Mouse (Mus musculus) lung, embryonic 15.5 days (tissue): ENCODE measurements around the gene Kif16b. TPM values are rescaled to one million over a fixed set of nuclear protein-coding genes. Genes with fewer than 3 reads are reported as not detected.
"Not testable (repeated sequence)": the region's sequence is repeated elsewhere in the genome, so short reads cannot be mapped to it uniquely, and the experiment has no call there.

ENCODE experiments used
- ATAC-seq: fragments of 200-750 bp; cut with Nextera tagmentation; 2 replicates; pipeline ENCODE4 v1.8.0; 2017; ENCODE audit warnings: moderate number of reproducible peaks, borderline replicate concordance; ENCODE audit not compliant: low FRiP score, low TSS enrichment; ENCODE audit errors: extremely low read depth
- H3K27ac ChIP-seq: fragments of 300-500 bp; sonication (generic); 2 replicates; pipeline ENCODE4 v1.5.1; 2015; ENCODE audit warnings: moderate library complexity, mild to moderate bottlenecking, inconsistent platforms
- H3K27me3 ChIP-seq: fragments of 300-500 bp; sonication (generic); 2 replicates; pipeline ENCODE4 v1.6.1; 2015; ENCODE audit warnings: inconsistent platforms
- H3K36me3 ChIP-seq: fragments of 300-500 bp; sonication (generic); 2 replicates; pipeline ENCODE4 v1.6.1; 2015; ENCODE audit warnings: inconsistent platforms
- H3K4me1 ChIP-seq: fragments of 300-500 bp; sonication (generic); 2 replicates; pipeline ENCODE4 v1.6.1; 2015; ENCODE audit warnings: inconsistent platforms
- H3K4me2 ChIP-seq: fragments of 300-500 bp; sonication (generic); 2 replicates; pipeline ENCODE4 v1.6.1; 2015; ENCODE audit warnings: inconsistent platforms, mild to moderate bottlenecking, moderate library complexity
- H3K4me3 ChIP-seq: fragments of 300-500 bp; sonication (generic); 2 replicates; pipeline ENCODE4 v1.5.1; 2015; ENCODE audit warnings: mild to moderate bottlenecking, inconsistent platforms
- H3K9ac ChIP-seq: fragments of 300-500 bp; sonication (generic); 2 replicates; pipeline ENCODE4 v1.6.1; 2015; ENCODE audit warnings: inconsistent platforms
- H3K9me3 ChIP-seq: fragments of 300-500 bp; sonication (generic); 2 replicates; pipeline ENCODE4 v1.6.1; 2016; ENCODE audit warnings: inconsistent platforms
- whole genome bisulfite sequencing: fragments of 180-500 bp; shearing (Covaris S2); methylation state at CpG from one replicate; pipeline ENCODE4 v1.1.7; 2015; 5-methylcytosine and 5-hydroxymethylcytosine counted together
- polyA plus RNA-seq: library from polyadenylated mRNA; unstranded; fragments of >200 nt; fragmentation: Nextera tagmentation; extraction: Ambion mirVana; gene quantifications from 2 replicates; pipeline ENCODE4 v1.2.1, GENCODE M21; 2015

The Kif16b gene
- polyA plus RNA-seq, 1 experiment from 2014 or later = 10.3 TPM

DNA sequence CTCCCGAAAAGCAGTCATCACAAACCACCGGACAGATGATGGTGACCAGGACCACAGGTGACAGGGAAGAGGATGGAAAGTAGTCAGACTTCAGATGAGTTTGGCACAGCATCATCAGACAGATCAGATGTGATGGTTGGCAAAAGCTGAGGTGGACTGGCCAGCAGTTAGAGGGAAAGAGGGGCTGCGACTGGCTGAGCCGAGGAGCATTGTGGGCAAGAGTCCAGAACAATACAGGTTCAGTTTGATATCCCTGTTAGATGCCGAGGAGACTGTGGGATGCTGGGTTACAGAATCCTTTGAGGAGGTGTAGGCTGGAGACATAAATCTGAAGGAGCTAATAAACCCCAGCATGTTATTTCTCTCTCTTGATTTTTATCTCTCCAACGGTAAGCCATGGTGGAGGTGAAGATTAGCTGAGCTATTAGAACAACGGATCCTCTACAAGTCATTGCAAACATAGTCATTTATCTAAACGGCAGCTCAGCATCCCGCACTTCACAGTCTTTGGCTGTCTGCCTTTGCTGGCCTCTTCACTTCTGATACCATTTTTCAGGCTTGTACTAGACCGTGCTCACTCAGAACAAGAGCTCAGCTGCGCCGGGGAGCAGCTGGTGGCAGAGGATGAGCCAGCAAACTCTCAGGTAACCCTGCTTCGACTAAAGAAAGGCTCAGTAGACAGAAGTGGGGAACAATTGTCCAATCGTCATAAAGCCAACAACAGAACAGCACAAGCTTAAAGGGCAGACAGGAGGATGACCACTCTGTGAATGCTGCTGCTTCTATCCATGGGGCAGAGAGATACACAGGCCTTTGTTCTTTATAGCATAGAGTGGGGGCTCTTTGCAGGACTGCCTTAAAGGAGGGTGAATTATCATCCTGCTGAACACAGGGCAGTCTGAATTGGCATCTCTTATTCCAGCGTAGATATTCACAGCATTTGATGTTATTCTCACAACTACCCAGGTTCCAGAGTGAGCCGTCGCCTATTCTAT is 304.9 kb downstream of the Kif16b start:
- Histone ChIP-seq H3K36me3 (no peaks in the 10 kb centered on the region), H3K4me1 (no peaks in the 10 kb centered on the region), H3K27me3 (no peaks in the 10 kb centered on the region), H3K4me3 (no peak overlapping the region), H3K4me2 (no peak overlapping the region), H3K9me3 (no peaks in the 10 kb centered on the region), H3K27ac (no peak overlapping the region), H3K9ac (no peak overlapping the region)
- WGBS = 53% methylated on average over 17 of the region's 17 CpGs
- no peak for ATAC-seq

DNA sequence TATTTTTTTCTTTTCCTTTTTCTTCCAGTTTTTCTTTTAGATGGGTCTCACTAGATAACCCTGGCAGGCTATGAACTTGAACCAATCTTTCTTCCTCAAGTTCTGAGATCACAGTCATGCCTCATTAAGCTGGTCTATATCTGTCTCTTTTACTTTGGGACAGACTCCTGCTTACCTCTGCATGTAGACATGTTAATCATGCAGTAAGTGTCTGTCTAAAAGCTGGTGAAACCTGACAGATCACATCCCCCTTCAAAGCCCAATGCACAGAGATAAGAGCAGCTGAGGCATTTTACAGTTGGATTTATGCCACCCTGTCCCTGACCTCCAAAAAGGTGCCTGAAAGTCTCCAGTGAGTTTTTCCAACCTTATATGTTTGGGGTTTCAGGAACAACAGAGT is 310.4 kb downstream of the Kif16b start:
- H3K27ac ChIP-seq = no peak overlapping the region
- H3K4me3 ChIP-seq = no peak overlapping the region
- H3K4me1 ChIP-seq = no peaks in the 10 kb centered on the region
- H3K4me2 ChIP-seq = no peak overlapping the region
- no peak for ATAC-seq
- no peaks in the 10 kb centered on the region for H3K9me3 ChIP-seq
- H3K27me3 ChIP-seq = no peaks in the 10 kb centered on the region
- no peak overlapping the region for H3K9ac ChIP-seq
- no peaks in the 10 kb centered on the region for H3K36me3 ChIP-seq

DNA sequence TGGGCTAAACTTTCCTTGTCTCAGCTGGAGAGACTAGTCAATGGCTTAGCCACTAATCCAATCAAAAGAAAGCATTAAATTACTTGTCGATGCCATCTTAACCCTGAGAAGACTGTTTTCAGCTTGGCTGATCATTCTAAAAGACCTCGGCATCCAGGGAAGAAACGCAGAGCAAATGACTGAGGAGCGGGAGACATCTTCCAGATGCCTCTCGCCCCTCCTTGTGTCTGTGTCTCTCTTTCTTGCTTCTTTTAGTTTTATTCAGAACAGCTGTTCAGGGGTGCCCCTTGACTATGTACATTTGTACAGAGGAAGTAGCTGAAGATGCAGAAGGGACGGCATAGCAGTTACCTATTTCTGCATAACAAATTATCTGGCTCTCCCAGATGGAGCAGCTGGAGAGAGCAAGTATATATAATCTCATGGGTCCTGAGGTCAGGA is 311.0 kb downstream of the Kif16b start:
- no peaks in the 10 kb centered on the region for H3K27me3 ChIP-seq
- no peak overlapping the region for H3K4me2 ChIP-seq
- H3K9me3 ChIP-seq = no peaks in the 10 kb centered on the region
- no peak overlapping the region for H3K27ac ChIP-seq
- H3K9ac ChIP-seq = no peak overlapping the region
- no peaks in the 10 kb centered on the region for H3K4me1 ChIP-seq
- ATAC-seq = no peak
- WGBS = 44% methylated on average over 6 of the region's 6 CpGs
- no peaks in the 10 kb centered on the region for H3K36me3 ChIP-seq
- H3K4me3 ChIP-seq = no peak overlapping the region

- 73% methylated on average over 14 of the region's 14 CpGs for WGBS
- Histone ChIP-seq H3K4me1 (no peaks in the 10 kb centered on the region), H3K9me3 (no peaks in the 10 kb centered on the region), H3K27me3 (no peaks in the 10 kb centered on the region), H3K9ac (no peak overlapping the region), H3K36me3 (no peaks in the 10 kb centered on the region), H3K4me2 (no peak overlapping the region), H3K27ac (no peak overlapping the region), H3K4me3 (no peak overlapping the region)
- ATAC-seq = no peak
Measured at GRCm38 (mm10) chr2:142589403-142590283, 311.7 kb downstream of the Kif16b start.

GRCm38 (mm10) chr2:142585845-142586244 is 315.5 kb downstream of the Kif16b start:
- WGBS = 80% methylated on average over 5 of the region's 5 CpGs
- H3K9ac ChIP-seq = no peak overlapping the region
- H3K36me3 ChIP-seq = no peaks in the 10 kb centered on the region
- no peak for ATAC-seq
- no peaks in the 10 kb centered on the region for H3K4me1 ChIP-seq
- no peaks in the 10 kb centered on the region for H3K27me3 ChIP-seq
- H3K4me2 ChIP-seq = no peak overlapping the region
- H3K27ac ChIP-seq = no peak overlapping the region
- H3K4me3 ChIP-seq = no peak overlapping the region
- H3K9me3 ChIP-seq = no peaks in the 10 kb centered on the region

- H3K27ac ChIP-seq = no peak overlapping the region
- ATAC-seq = no peak
- no peak overlapping the region for H3K4me2 ChIP-seq
- H3K36me3 ChIP-seq = no peaks in the 10 kb centered on the region
- H3K9me3 ChIP-seq = no peaks in the 10 kb centered on the region
- no peak overlapping the region for H3K4me3 ChIP-seq
- no peak overlapping the region for H3K9ac ChIP-seq
- H3K4me1 ChIP-seq = no peaks in the 10 kb centered on the region
- 60% methylated on average over 11 of the region's 11 CpGs for WGBS
- H3K27me3 ChIP-seq = no peaks in the 10 kb centered on the region
Measured at GRCm38 (mm10) chr2:142584851-142585737, 316.2 kb downstream of the Kif16b start.

GRCm38 (mm10) chr2:142580449-142580848 is 320.9 kb downstream of the Kif16b start:
- ATAC-seq = no peak
- Histone ChIP-seq H3K27me3 (no peaks in the 10 kb centered on the region), H3K9me3 (no peaks in the 10 kb centered on the region), H3K4me1 (no peaks in the 10 kb centered on the region), H3K4me2 (no peak overlapping the region), H3K27ac (no peak overlapping the region), H3K4me3 (no peak overlapping the region), H3K36me3 (no peaks in the 10 kb centered on the region), H3K9ac (no peak overlapping the region)

DNA sequence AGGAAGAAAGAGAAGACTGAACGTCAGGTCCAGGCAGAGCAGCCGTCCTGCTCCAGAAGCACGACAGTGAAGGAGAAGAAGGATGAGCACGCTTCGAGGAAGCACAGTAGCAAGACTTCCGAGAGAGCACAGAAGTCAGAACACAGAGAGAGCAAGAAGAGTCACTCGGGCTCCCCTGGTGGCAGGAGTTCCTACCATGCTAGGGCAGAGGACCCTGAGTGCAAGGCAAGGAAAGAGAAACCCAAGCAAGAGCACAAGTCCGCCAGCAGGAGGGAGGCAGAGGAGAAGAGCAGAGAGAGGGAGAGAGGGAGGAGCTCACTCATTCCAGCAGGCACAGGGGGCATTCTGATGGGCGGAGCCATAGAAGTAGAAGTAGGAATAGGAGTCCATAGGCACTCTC is 323.9 kb downstream of the Kif16b start:
- H3K27ac ChIP-seq, H3K4me2 ChIP-seq, H3K9ac ChIP-seq, H3K27me3 ChIP-seq, H3K9me3 ChIP-seq, H3K4me3 ChIP-seq, H3K36me3 ChIP-seq, H3K4me1 ChIP-seq: not testable (repeated sequence)
- peak; percentile 64; the same call in 1 of the 2 replicates for ATAC-seq
- WGBS = 54% methylated on average over 9 of the region's 9 CpGs

DNA sequence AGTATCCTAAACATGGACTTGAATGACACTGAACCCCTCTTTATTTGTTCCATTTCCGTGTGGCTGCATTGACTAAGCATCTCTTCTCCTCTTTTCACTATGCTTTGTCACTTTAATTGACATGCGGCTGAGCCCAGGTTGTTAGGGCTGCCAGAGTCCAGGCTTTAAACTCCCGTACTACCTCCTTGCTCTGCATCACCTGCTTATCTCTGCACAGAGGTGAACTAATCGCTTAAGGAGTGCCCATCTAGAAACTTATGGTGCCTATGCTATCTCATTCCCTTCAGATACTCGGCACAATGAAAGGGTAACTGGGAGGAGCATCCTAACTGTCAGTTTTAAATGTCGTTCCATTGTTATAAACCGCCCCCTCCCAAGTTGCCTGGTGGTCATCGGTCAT is 331.6 kb downstream of the Kif16b start:
- Histone ChIP-seq H3K27ac (no peak overlapping the region), H3K9ac (no peak overlapping the region), H3K36me3 (no peaks in the 10 kb centered on the region), H3K4me3 (no peak overlapping the region), H3K9me3 (no peaks in the 10 kb centered on the region), H3K4me2 (no peak overlapping the region), H3K4me1 (no peaks in the 10 kb centered on the region), H3K27me3 (no peaks in the 10 kb centered on the region)
- no peak for ATAC-seq
- 73% methylated on average over 8 of the region's 8 CpGs for whole genome bisulfite sequencing
